Comparison of ENCODE assay signal across 11 mouse cellular contexts in the genomic region with DNA sequence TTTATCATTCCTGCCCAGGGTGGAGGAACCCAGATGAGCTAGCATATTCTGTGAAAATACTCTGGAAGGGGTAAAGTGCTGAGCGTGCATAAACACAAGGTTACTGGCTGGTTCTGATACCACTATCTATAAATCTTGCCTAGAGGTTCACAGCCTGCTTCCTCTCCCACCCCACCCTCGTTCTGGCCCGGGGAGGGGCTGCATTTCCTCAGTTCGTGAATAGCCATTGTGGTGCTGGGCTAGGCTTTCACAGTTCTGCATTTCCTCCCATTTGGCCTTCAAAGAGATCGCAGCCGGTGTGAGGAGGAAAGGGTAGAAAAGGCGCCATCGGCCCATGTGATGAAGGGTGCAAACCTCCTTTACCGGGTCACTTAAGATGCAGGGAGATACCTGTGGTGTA. TPM values are rescaled to one million over a fixed set of nuclear protein-coding genes. Genes with fewer than 3 reads are reported as not detected.
A peak's percentile ranks its signal among the peaks of the same experiment; 100 is the strongest.
DNase-seq lines count a peak whose midpoint lies in the region; ATAC-seq and TF ChIP-seq lines count a peak whose summit lies in the region.
"Had no signal": no experiment of that assay in that cellular context is flagged by ENCODE, and none has a peak within 500 bp of the region (broad histone marks: within the 10 kb centered on the region; RNA-seq: fewer than 3 reads in every experiment).

No protein-coding gene starts in this region.

- no peak for TF ChIP-seq EP300 in liver, embryonic 14.5 days (IDR thresholded peaks at IDR 0.05; ENCODE audit: low read depth)

- no peak for TF ChIP-seq CTCF in liver, embryonic 14.5 days (IDR thresholded peaks at IDR 0.05; ENCODE audit: low read depth)

- no peaks in the 10 kb centered on the region for H3K27me3 ChIP-seq in liver, embryonic 14.5 days (ENCODE audit: control insufficient read depth, insufficient read depth, low read length)
- no peaks in the 10 kb centered on the region for H3K27me3 ChIP-seq in hindbrain, embryonic 11.5 days (ENCODE audit: control insufficient read depth, insufficient read depth, low read length)
- H3K27me3 ChIP-seq: forebrain, embryonic 13.5 days; limb, embryonic 15.5 days had no signal

- no peak overlapping the region for H3K9ac ChIP-seq in liver, embryonic 14.5 days (replicated peaks)
- no peak overlapping the region for H3K9ac ChIP-seq in hindbrain, embryonic 11.5 days (ENCODE audit: low read depth, low read length)
- H3K9ac ChIP-seq: forebrain, embryonic 13.5 days; limb, embryonic 15.5 days had no signal

- WGBS in liver, embryonic 14.5 days (ENCODE audit: insufficient replicate concordance), result 10% methylated on average over 9 of the region's 9 CpGs
- 66% methylated on average over 9 of the region's 9 CpGs for WGBS in hindbrain, embryonic 11.5 days

- no peaks in the 10 kb centered on the region for H3K9me3 ChIP-seq in liver, embryonic 14.5 days (ENCODE audit: control insufficient read depth, low read length)
- no peaks in the 10 kb centered on the region for H3K9me3 ChIP-seq in hindbrain, embryonic 11.5 days (ENCODE audit: control insufficient read depth, low read length)
- H3K9me3 ChIP-seq: forebrain, embryonic 13.5 days; limb, embryonic 15.5 days had no signal

- peak; percentile 61; the same call in 1 of the 2 replicates for ATAC-seq in liver, embryonic 14.5 days (ENCODE audit: insufficient read depth)
- no peak for ATAC-seq in hindbrain, embryonic 11.5 days (ENCODE audit: low FRiP score)
- ATAC-seq: forebrain, embryonic 13.5 days had no signal

- DNase-seq in ES-CJ7 (ENCODE audit: low read depth, low spot score) (peak; percentile 69), WW6 (ENCODE audit: low read depth, low spot score) (peak; percentile 18)
- peak; percentile 47 for DNase-seq in heart, postnatal 4 days
- DNase-seq in liver, embryonic 14.5 days (ENCODE audit: low read depth in 3 of 3, low spot score in 3 of 3), result no peak
- DNase-seq in layer of hippocampus, postnatal 36 days, result no peak
- no peak for DNase-seq in layer of hippocampus, adult 9-10 months (ENCODE audit: low spot score)
- DNase-seq in retina, postnatal 1 day, result no peak
- no peak for DNase-seq in hindbrain, embryonic 11.5 days (ENCODE audit: low spot score)
- DNase-seq: cerebellum, postnatal 14 days had no signal

- no peaks in the 10 kb centered on the region for H3K36me3 ChIP-seq in liver, embryonic 14.5 days (replicated peaks; ENCODE audit: control insufficient read depth, insufficient read depth, low read depth)
- H3K36me3 ChIP-seq in hindbrain, embryonic 11.5 days (ENCODE audit: control insufficient read depth, insufficient read depth, low read length), result no peaks in the 10 kb centered on the region
- H3K36me3 ChIP-seq: limb, embryonic 15.5 days had no signal

- no peak overlapping the region for H3K4me3 ChIP-seq in liver, embryonic 14.5 days (ENCODE audit: insufficient read depth in 1 of 2, low read depth in 2 of 2, low read length in 2 of 2)
- H3K4me3 ChIP-seq in hindbrain, embryonic 11.5 days (ENCODE audit: low read depth, low read length), result no peak overlapping the region
- H3K4me3 ChIP-seq: forebrain, embryonic 13.5 days; limb, embryonic 15.5 days had no signal

- no peak overlapping the region for H3K4me2 ChIP-seq in liver, embryonic 14.5 days (ENCODE audit: low read depth)
- H3K4me2 ChIP-seq in hindbrain, embryonic 11.5 days (replicated peaks; ENCODE audit: low read depth, low read length), result no peak overlapping the region
- H3K4me2 ChIP-seq: forebrain, embryonic 13.5 days; limb, embryonic 15.5 days had no signal

- H3K27ac ChIP-seq in liver, embryonic 14.5 days, result no peak overlapping the region
- no peak overlapping the region for H3K27ac ChIP-seq in hindbrain, embryonic 11.5 days (ENCODE audit: low read depth, low read length)
- H3K27ac ChIP-seq: forebrain, embryonic 13.5 days; limb, embryonic 15.5 days had no signal

- peaks cover 0 to 2% of the 10 kb centered on the region in 2 experiments; a peak in 1 of 4 replicates for H3K4me1 ChIP-seq in liver, embryonic 14.5 days (replicated peaks; ENCODE audit: control insufficient read depth in 2 of 2, insufficient read depth in 2 of 2, low read length in 1 of 2)
- H3K4me1 ChIP-seq in hindbrain, embryonic 11.5 days (replicated peaks; ENCODE audit: control insufficient read depth, insufficient read depth, low read length), result no peaks in the 10 kb centered on the region
- H3K4me1 ChIP-seq: forebrain, embryonic 13.5 days; limb, embryonic 15.5 days had no signal

RNA-seq across cellular contexts. Expression of a gene that starts 12.8 kb away (rescaled TPM):
- 10 to 100 TPM; 56.8 to 65.5 TPM for total RNA-seq in heart, postnatal 4 days (2021)
- polyA plus RNA-seq in liver, embryonic 14.5 days (2012; rRNA removed), result 0.52 and 0.71 TPM in 2 replicates
- 0.72 and 1.0 TPM in 2 replicates for polyA plus RNA-seq in liver, embryonic 14.5 days (2014; fragmentation: Nextera tagmentation; extraction: Ambion mirVana)
- total RNA-seq in layer of hippocampus, postnatal 36 days (2021), result 10 to 100 TPM; 15.0 to 15.2 TPM
- 2.6 and 2.8 TPM in 2 replicates for polyA plus RNA-seq in hindbrain, embryonic 11.5 days (2014; fragmentation: Nextera tagmentation; extraction: Ambion mirVana)

Comparison
In these comparisons a context has a peak if more than half of its experiments do, and no peak if none do; other contexts are left out.
1. DNase-seq: peak in ES-CJ7 (single experiment), WW6 (single experiment) and heart, postnatal 4 days (single experiment); none in liver, embryonic 14.5 days (0 of 3), layer of hippocampus, postnatal 36 days (0 of 2), layer of hippocampus, adult 9-10 months (single experiment), retina, postnatal 1 day (single experiment) and hindbrain, embryonic 11.5 days (single experiment).